Mouse (Mus musculus) E14TG2a.4 (cell line): Measurements from ENCODE around the gene Gm29666.
A peak's percentile ranks its signal among the peaks of the same experiment; 100 is the strongest.
"Not testable (repeated sequence)": the region's sequence is repeated elsewhere in the genome, so short reads cannot be mapped to it uniquely, and the experiment has no call there.

Experiments used
- H3K27me3 ChIP-seq: 2 replicates; pipeline ENCODE4 v1.6.1; 2014; ENCODE audit warnings: low read length, control low read depth; ENCODE audit not compliant: insufficient read depth
- H3K36me3 ChIP-seq: 2 replicates; pipeline ENCODE4 v1.6.1; 2014; ENCODE audit warnings: low read length, control low read depth; ENCODE audit not compliant: insufficient read depth
- H3K4me1 ChIP-seq: replicated peaks from 2 replicates; pipeline ENCODE4 v1.6.1; 2014; ENCODE audit warnings: low read depth, low read length, control low read depth
- H3K4me3 ChIP-seq: replicated peaks from 2 replicates; pipeline ENCODE4 v1.5.1; 2014; ENCODE audit warnings: mild to moderate bottlenecking, low read length
- H3K9me3 ChIP-seq: 2 replicates; pipeline ENCODE4 v1.6.1; 2014; ENCODE audit warnings: low read length, control low read depth
- CTCF ChIP-seq: conservative IDR thresholded peaks from 2 replicates; pipeline ENCODE4 v1.5.1; 2014; ENCODE audit warnings: low read length
- NANOG ChIP-seq: IDR thresholded peaks from 2 replicates; pipeline ENCODE4 v1.6.1; 2014; ENCODE audit warnings: borderline replicate concordance, low read length, mixed read lengths
- POU5F1 ChIP-seq: IDR thresholded peaks from 2 replicates; pipeline ENCODE4 v1.6.1; 2014; ENCODE audit warnings: low read length, borderline replicate concordance

Gene Gm29666

GRCm38 (mm10) chr15:84924781-84925315 lies 5.0 kb upstream of the Gm29666 start:
- Histone ChIP-seq H3K36me3 (peaks cover 58% of the 10 kb centered on the region), H3K9me3 (no peaks in the 10 kb centered on the region), H3K4me3 (peak overlapping the region; percentile 97), H3K4me1 (peaks cover 43% of the 10 kb centered on the region), H3K27me3 (no peaks in the 10 kb centered on the region)
- TF ChIP-seq POU5F1: no peak
- TF ChIP-seq CTCF: peak; percentile 72
- TF ChIP-seq NANOG: no peak

DNA sequence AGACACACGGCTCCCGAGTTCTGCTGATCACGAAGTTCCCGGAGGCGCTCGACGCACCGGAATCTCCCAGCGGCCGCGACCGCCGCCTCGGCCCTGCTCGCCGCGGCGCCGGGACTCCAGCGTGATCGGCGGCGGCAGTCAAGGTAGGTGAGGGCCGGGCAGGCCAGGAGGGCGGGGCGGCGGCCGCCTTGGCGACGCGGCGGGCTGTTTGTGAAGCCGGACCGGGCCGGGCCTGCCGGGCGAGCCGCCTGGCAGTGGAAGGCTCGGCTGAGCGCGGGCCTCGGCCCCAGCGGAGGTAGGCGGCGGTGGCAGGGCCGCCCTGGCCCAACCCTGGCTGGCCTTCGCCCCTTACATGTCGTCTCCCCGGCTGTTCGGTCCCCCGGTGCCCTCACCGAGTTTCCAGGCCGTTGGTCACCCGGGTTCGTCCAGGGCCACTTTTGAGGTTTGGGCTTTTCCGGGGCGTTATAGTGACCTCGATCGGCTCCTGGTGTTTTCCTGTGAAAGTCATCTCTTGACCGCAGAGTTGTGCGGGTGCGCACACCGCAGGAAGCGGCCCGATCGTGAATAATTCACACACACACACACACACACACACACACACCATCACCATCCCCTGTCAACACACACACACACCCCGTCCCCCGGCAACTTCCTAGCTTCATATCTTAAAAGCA lies 3.8 kb upstream of the Gm29666 start:
- Histone ChIP-seq H3K9me3 (no peaks in the 10 kb centered on the region), H3K4me1 (peaks cover 44% of the 10 kb centered on the region), H3K27me3 (no peaks in the 10 kb centered on the region), H3K4me3 (peak overlapping the region; percentile 97), H3K36me3 (peaks cover 56% of the 10 kb centered on the region)
- TF ChIP-seq POU5F1: no peak

DNA sequence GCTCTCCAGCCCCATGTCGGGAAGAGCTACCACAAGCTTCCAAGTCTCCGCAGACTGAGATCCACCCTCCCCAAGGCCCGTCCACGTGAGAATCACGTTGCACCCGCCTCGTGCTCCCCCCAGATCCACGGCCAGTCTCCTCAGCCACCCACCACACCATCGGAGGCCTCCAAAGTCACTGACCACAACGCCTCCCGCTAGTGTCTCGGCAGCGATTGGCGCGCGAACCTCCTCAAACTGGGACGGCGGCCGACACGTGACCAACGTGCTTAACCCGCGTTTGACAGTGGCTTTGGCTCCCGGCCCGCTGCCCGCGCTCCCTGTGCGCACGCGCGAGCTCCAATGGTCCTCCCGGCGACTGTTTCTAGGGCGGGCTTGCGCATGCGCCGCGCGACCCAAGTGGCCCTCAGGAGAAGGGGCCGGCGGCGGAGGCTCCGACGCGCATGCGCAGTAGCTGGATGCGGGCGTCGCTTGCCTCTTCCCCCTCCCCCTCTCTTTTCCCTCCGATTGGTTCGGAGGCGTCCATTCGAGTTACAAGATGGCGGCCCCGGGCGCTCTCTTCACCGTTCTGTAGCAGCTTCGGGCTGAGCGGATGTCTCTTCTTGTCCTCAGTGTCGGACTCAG lies 3.2 kb upstream of the Gm29666 start, which contains the start of gene Nup50:
Nup50 (plus strand) TSS at position 528 of the 624 bp plus-strand sequence.
- Histone ChIP-seq H3K27me3 (no peaks in the 10 kb centered on the region), H3K4me1 (peaks cover 50% of the 10 kb centered on the region), H3K36me3 (peaks cover 56% of the 10 kb centered on the region), H3K4me3 (peak within 1 kb of the TSS; percentile 97), H3K9me3 (no peaks in the 10 kb centered on the region)
- TF ChIP-seq NANOG (no peak), POU5F1 (no peak), CTCF (no peak)

GRCm38 (mm10) chr15:84913201-84913600 lies 6.6 kb downstream of the Gm29666 start:
- TF ChIP-seq POU5F1 (no peak), NANOG (no peak), CTCF (no peak)
- Histone ChIP-seq H3K9me3 (peaks cover 31% of the 10 kb centered on the region), H3K27me3 (no peaks in the 10 kb centered on the region), H3K4me3 (no peak overlapping the region), H3K4me1 (peaks cover 3% of the 10 kb centered on the region), H3K36me3 (peaks cover 48% of the 10 kb centered on the region)

DNA sequence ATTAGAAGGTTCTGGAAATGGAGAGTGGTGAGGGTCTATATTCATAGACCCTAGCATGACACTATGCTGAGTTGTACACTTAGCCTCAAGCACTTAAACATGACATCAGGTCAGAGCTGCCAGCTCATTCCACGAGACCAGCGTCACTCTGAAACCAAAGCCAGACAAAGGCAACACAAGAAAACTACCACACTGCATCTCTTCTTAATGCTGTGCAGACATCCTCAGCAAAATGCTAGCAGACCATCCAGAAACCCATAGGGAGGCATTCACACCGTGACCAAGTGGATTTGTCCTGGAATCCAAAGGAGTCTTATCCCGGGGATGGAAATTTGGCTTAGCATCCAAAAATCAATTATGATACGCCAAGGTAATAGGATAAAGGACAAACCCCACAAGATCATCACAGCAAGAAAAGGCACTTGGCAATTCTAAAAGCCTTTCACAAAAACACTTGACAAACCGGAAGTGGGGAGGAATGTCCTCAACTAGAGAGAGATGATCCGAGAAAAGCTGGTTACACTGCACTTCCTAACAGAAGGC lies 15.9 kb downstream of the Gm29666 start:
- Histone ChIP-seq H3K4me3 (no peak overlapping the region), H3K27me3 (no peaks in the 10 kb centered on the region), H3K36me3 (no peaks in the 10 kb centered on the region), H3K9me3 (no peaks in the 10 kb centered on the region), H3K4me1 (peaks cover 8% of the 10 kb centered on the region)
- no peak for TF ChIP-seq POU5F1
- TF ChIP-seq CTCF: no peak
- TF ChIP-seq NANOG: no peak

DNA sequence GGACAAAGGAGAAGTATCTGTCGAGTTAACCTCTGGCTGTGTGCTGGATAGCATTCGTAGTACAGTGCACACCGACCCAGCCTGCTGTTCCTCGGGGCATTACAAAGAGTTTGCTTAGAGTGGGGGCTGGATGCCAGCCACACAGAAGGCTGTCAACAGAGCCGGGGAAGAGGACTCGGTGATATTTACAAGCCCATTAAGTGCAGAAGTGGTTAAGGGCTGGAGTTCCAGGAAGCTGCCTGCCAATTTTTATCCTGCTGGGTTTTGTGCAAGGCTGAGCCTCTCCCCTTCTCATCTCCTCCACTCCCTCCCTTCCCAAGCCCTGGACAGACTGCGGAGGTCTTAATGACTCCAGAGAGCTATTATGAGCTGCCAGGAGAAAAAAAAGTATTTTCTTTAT lies 21.8 kb downstream of the Gm29666 start:
- H3K4me3 ChIP-seq: no peak overlapping the region
- no peak for TF ChIP-seq POU5F1
- TF ChIP-seq NANOG: no peak
- TF ChIP-seq CTCF: no peak
- peaks cover 26% of the 10 kb centered on the region for H3K9me3 ChIP-seq
- H3K36me3 ChIP-seq: no peaks in the 10 kb centered on the region
- peaks cover 13% of the 10 kb centered on the region for H3K4me1 ChIP-seq
- no peaks in the 10 kb centered on the region for H3K27me3 ChIP-seq

GRCm38 (mm10) chr15:84896664-84897063 lies 23.2 kb downstream of the Gm29666 start:
- Histone ChIP-seq H3K4me1 (peaks cover 11% of the 10 kb centered on the region; the same call in 1 of the 2 replicates), H3K27me3 (no peaks in the 10 kb centered on the region), H3K4me3 (no peak overlapping the region), H3K36me3 (no peaks in the 10 kb centered on the region), H3K9me3 (peaks cover 32% of the 10 kb centered on the region)
- TF ChIP-seq CTCF (no peak), POU5F1 (no peak), NANOG (no peak)

GRCm38 (mm10) chr15:84896216-84896615 lies 23.6 kb downstream of the Gm29666 start:
- H3K27me3 ChIP-seq, H3K4me3 ChIP-seq, H3K36me3 ChIP-seq: not testable (repeated sequence)
- peaks cover 14% of the 10 kb centered on the region; the same call in 1 of the 2 replicates for H3K4me1 ChIP-seq
- peaks cover 32% of the 10 kb centered on the region for H3K9me3 ChIP-seq

- Histone ChIP-seq H3K36me3 (no peaks in the 10 kb centered on the region), H3K4me1 (0 out of 2 replicates have a peak, but pooled peaks cover 6% of the 10 kb centered on the region), H3K4me3 (no peak overlapping the region), H3K9me3 (peaks cover 32% of the 10 kb centered on the region), H3K27me3 (no peaks in the 10 kb centered on the region)
- TF ChIP-seq POU5F1: no peak
- TF ChIP-seq NANOG: no peak
- TF ChIP-seq CTCF: peak; percentile 92
Observed at GRCm38 (mm10) chr15:84891658-84892057, 28.2 kb downstream of the Gm29666 start.
